Mouse (Mus musculus): Measurements from ENCODE around the gene Olfr49.

GRCm38 (mm10) chr14:54253741-54254291 lies 30.9 kb downstream of the Olfr49 start, which contains the start of the genes Dad1 and Abhd4:
- TF ChIP-seq CTCF (IDR thresholded peaks at IDR 0.05): peak; percentile 32; the same call in 1 of the 2 replicates
- TF ChIP-seq EP300 (IDR thresholded peaks at IDR 0.05; ENCODE audit: insufficient read depth, low read depth, low read length): peak; percentile 94
- peak; percentile 97 for TF ChIP-seq POLR2A (IDR thresholded peaks at IDR 0.05; ENCODE audit: insufficient read depth, low read depth, low read length)

Data from heart, adult 2 months (tissue).